Mouse (Mus musculus) cortical plate, adult 2 months (tissue): ENCODE data around the gene Mycbp. TPM values are rescaled to one million over a fixed set of nuclear protein-coding genes. Genes with fewer than 3 reads are reported as not detected.
A peak's percentile ranks its signal among the peaks of the same experiment; 100 is the strongest.

Source experiments
- H3K27ac ChIP-seq: fragments of 200-500 bp; 2 replicates; pipeline ENCODE4 v1.5.1; 2012; ENCODE audit warnings: low read length, control low read depth, inconsistent platforms; ENCODE audit not compliant: insufficient read depth
- H3K4me1 ChIP-seq: fragments of 200-500 bp; 2 replicates; pipeline ENCODE4 v1.6.1; 2011; ENCODE audit warnings: low read length; ENCODE audit not compliant: control insufficient read depth, insufficient read depth
- H3K4me3 ChIP-seq: fragments of 200-500 bp; 2 replicates; pipeline ENCODE4 v1.5.1; 2011; ENCODE audit warnings: mild to moderate bottlenecking, low read length, control low read depth; ENCODE audit not compliant: insufficient read depth
- CTCF ChIP-seq: fragments of 200-500 bp; IDR thresholded peaks from 2 replicates; pipeline ENCODE4 v1.5.1; 2011; ENCODE audit warnings: mild to moderate bottlenecking, control low read depth, low read length; ENCODE audit not compliant: insufficient read depth; ENCODE audit errors: extremely low read depth
- POLR2A ChIP-seq: fragments of 200-500 bp; IDR thresholded peaks from 2 replicates; pipeline ENCODE4 v1.6.1; 2011; ENCODE audit warnings: mild to moderate bottlenecking, low read length, control low read depth; ENCODE audit not compliant: insufficient read depth; ENCODE audit errors: extremely low read depth
- polyA plus RNA-seq: library from polyadenylated mRNA; depleted of rRNA; stranded (reverse); fragments of >200 nt; gene quantifications from 2 replicates; pipeline ENCODE4 v1.2.3, GENCODE M21; 2012; rRNA removed

The Mycbp gene
- polyA plus RNA-seq, result 10.5 and 17.1 TPM in 2 replicates

DNA sequence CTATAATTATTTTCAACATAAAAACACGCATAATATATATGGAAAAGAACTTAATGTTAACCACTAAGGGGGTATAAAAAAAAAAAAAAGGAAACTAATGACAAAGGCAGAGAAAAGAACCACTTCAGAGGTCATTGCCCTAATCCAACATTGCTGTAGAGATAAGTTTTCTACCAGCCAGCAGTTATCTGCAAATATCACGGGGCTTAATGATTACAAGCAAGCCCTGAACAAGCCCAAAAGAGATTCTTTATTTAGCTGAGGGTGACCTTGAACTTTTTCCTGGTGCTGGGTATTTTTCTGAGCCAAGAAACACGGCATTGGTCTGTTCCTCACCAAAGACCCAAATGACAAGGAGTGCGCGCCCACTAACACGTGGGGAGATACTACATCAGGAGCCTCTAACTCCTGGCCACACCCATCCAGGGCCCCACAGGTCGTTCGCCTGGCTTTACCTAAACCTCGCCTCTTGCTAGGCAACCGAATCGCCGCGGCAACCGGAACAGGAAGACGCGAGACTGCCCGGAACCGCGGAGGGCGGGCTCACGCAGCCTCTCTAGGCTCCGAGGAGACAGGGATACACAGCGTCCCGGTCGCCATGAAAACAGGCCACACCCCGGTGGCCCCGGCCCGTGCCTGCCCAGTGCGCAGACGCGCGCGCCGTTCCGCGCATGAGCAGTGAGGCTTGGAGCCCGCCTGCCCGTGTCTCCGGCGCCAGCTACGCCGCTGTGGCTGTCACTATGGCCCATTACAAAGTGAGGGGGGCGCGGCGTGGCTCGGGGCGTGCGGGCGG is at the start of gene Mycbp:
Mycbp (plus strand) TSS at position 500 of the 793 bp plus-strand sequence.
- Histone ChIP-seq H3K4me3 (peak within 1 kb of the TSS; percentile 49), H3K4me1 (no peaks in the 10 kb centered on the region), H3K27ac (no peak within 1 kb of the TSS)
- TF ChIP-seq CTCF (no peak), POLR2A (peak; percentile 56; the same call in 1 of the 2 replicates)

- TF ChIP-seq POLR2A, result no peak
- TF ChIP-seq CTCF, result no peak
- Histone ChIP-seq H3K27ac (no peak overlapping the region), H3K4me3 (no peak overlapping the region), H3K4me1 (no peaks in the 10 kb centered on the region)
Observed at GRCm38 (mm10) chr4:123856888-123857287, 47.7 kb upstream of the Mycbp start.

DNA sequence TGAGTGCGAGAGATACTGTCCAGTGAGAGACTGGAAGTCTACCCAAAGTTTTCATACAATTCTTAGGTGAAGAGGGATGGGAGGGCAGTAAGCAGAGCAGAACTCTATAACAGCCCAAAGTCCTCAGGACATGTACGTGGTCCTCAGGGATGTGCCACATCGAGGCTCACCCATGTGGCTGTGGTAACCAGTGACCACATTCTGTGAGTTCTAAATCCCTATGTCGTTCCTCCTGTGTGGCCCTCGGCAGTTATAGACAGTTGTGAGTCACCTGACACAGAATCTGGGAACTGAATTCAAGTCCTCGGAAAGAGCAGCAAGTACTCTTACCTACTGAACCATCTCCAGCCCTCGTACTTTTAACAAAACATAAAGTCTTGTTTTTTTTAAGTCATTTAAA is 46.5 kb upstream of the Mycbp start:
- Histone ChIP-seq H3K4me3 (no peak overlapping the region), H3K27ac (no peak overlapping the region), H3K4me1 (no peaks in the 10 kb centered on the region)
- TF ChIP-seq POLR2A, result no peak
- no peak for TF ChIP-seq CTCF

- Histone ChIP-seq H3K4me3 (no peak within 1 kb of the TSS), H3K27ac (no peak within 1 kb of the TSS), H3K4me1 (no peaks in the 10 kb centered on the region)
- no peak for TF ChIP-seq CTCF
- no peak for TF ChIP-seq POLR2A
Observed at GRCm38 (mm10) chr4:123859379-123859778, 45.3 kb upstream of the Mycbp start, which contains the start of gene 4933427I04Rik. Gene 4933427I04Rik, plus strand, starts transcription at chr4:123859679.

GRCm38 (mm10) chr4:123859803-123860202 is 44.8 kb upstream of the Mycbp start:
- no peak overlapping the region for H3K27ac ChIP-seq
- H3K4me3 ChIP-seq, result no peak overlapping the region
- TF ChIP-seq CTCF (no peak), POLR2A (no peak)
- no peaks in the 10 kb centered on the region for H3K4me1 ChIP-seq

- TF ChIP-seq CTCF (no peak), POLR2A (no peak)
- Histone ChIP-seq H3K27ac (no peak overlapping the region), H3K4me3 (no peak overlapping the region), H3K4me1 (no peaks in the 10 kb centered on the region)
Observed at GRCm38 (mm10) chr4:123860621-123861020, 44.0 kb upstream of the Mycbp start.

- no peak for TF ChIP-seq POLR2A
- no peak for TF ChIP-seq CTCF
- Histone ChIP-seq H3K27ac (no peak overlapping the region), H3K4me1 (no peaks in the 10 kb centered on the region), H3K4me3 (no peak overlapping the region)
Observed at GRCm38 (mm10) chr4:123893726-123894125, 10.9 kb upstream of the Mycbp start.

DNA sequence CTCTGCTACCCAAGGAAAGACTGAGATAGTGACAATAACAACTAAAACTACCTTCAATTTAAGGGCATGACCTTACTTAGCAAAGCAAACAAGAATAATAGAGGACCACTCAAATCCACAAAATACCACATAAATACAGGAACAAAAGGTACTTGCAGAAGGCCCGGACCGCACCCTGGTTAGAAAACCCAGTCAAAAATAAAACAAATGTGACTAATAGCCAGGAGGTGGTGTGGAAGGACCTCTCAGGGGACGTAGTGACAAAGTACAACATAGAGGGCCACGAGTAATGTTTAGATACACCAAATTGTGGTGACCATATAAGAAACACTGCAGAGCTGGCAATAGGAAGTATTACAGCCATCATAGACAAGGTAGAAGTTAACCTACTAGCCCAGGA is 10.3 kb upstream of the Mycbp start:
- no peaks in the 10 kb centered on the region for H3K4me1 ChIP-seq
- H3K4me3 ChIP-seq, result no peak overlapping the region
- no peak overlapping the region for H3K27ac ChIP-seq
- TF ChIP-seq CTCF (no peak), POLR2A (no peak)

- Histone ChIP-seq H3K4me1 (no peaks in the 10 kb centered on the region), H3K27ac (no peak overlapping the region), H3K4me3 (no peak overlapping the region)
- TF ChIP-seq CTCF (peak; percentile 78), POLR2A (no peak)
Observed at GRCm38 (mm10) chr4:123898696-123899095, 5.9 kb upstream of the Mycbp start.

GRCm38 (mm10) chr4:123903432-123903831 is 1.2 kb upstream of the Mycbp start:
- H3K27ac ChIP-seq, result no peak overlapping the region
- TF ChIP-seq CTCF (no peak), POLR2A (no peak)
- H3K4me3 ChIP-seq, result no peak overlapping the region
- no peaks in the 10 kb centered on the region for H3K4me1 ChIP-seq
